Mouse (Mus musculus): ENCODE data around the gene Ezh2. TPM values are rescaled to one million over a fixed set of nuclear protein-coding genes. Genes with fewer than 3 reads are reported as not detected.
"Not testable (repeated sequence)": the region's sequence is repeated elsewhere in the genome, so short reads cannot be mapped to it uniquely, and the experiment has no call there.

Ezh2 gene
- polyA plus RNA-seq (2017; shearing (Covaris generic)) = 10 to 100 TPM; 41.2 to 67.6 (median 43.2) TPM

DNA sequence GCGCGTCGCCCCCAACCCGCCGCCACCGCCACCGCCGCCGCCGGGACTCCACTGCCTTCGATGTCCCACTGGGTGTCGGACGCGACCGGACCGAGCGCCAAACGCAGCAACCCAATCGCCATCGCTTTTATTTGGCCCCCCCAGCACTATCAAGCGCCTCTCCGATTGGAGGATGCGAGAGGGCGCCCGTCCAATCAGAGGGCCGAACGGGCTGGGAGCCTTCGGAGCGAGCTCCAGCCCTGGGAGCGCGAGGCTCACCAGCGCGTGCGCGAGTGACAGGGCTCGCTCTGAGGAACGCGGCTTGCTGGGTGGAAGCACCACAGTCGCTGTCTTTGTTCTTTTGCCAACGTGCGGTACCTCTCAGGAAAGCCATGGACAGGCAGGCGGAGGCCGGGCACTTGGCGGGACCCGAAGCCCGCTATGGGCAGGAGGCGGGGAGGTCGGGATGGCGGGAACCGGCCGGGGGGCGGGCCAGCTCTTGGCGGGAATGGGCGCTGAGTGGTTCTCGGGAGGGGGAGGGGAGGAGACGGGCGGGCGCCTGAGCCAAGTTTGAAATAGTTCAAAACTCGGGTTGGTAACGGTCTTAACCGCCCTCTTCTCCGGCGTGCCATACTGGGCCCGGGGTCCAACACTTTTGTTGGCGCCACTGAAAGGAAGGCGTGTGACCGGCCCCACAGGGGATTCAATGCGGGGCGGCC lies at the start of gene Ezh2:
Gene Ezh2 (minus strand): TSS at position 416 of the 698 bp plus-strand sequence.
- peak; percentile 93 for ATAC-seq

DNA sequence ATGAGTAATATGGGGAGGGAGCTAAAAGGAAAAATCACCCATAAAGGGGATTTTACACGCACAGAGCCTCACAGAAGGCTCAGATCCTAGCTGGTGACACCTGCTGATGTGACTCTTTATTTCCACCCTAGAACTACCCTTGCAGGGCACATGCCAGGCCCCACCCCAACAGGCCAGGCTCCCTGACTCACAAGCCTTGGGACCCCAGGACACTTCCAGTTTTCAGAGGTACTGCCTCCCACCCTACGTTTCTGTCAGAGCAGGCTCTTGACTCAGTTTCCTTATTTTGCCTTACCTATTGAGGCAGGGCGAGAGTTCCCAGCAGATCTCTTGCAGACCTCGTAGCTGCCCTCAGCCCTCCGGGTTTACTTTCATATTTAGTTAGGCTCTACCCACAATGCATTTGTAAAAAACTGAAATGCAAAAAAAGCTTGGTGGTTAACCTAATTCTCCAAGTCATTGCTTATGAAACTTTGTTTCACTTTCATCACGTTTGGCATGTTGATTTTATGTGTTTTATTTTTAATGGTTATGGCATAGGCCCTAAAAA lies 41.5 kb upstream of the Ezh2 start:
- peak; percentile 92 for ATAC-seq

DNA sequence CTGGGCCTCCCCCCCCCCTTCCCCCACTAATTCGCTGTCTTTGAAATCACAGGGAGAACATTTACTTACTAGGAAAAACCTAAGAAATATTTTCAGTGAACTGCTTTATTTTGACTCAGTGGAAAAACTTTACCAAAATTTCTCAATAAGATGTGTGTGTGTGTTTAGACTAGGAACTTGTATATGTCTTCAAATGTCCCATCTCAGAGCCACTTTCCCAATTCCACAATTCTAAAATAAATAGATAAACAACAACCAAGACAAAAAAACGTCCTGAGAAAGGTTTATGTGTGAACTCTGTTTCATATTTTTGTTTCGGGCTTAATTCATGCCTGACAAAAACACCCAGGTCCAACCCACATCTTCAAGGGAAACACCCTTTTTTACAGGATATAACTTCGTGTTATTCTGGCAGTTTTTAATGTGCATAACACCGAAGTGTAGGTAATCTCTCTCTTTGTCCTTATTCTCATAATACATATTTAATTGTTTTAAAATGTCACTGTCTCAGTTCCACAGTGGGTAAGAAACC lies 40.9 kb upstream of the Ezh2 start:
- ATAC-seq = peak; percentile 49

DNA sequence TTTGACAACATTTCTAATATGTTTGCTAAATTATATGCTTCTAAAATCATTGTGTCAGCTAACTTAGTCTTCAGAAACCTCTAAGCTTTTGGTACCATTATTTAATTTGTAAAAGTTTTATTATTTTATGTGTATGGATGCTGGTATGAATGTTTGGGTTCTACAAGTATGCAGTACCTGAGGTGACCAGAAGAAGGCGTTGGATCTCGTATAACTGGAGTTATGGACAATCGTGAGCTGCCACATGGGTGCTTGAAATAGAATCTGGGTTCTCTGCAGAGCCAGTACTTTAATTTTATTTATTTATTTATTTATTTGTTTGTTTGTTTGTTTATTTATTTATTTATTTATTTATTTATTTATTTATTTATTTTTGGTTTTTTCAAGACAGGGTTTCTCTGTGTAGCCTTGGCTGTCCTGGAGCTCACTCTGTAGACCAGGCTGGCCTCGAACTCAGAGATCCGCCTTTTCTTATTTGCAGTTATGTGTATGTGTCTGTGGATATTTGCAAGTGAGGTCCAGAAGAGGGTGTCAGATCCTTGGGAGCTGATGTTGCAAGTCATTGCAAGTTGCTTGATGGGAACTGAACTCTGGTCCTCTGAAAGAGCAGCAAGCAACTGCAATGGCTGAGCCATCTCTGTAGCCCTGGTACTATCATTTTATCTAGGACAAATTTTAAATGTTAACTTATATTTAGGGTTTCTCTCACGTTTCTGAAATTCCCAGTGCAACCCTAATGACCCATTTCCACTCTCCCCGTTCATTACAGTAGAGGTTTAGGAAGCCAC lies 40.3 kb upstream of the Ezh2 start:
- no peak for ATAC-seq

DNA sequence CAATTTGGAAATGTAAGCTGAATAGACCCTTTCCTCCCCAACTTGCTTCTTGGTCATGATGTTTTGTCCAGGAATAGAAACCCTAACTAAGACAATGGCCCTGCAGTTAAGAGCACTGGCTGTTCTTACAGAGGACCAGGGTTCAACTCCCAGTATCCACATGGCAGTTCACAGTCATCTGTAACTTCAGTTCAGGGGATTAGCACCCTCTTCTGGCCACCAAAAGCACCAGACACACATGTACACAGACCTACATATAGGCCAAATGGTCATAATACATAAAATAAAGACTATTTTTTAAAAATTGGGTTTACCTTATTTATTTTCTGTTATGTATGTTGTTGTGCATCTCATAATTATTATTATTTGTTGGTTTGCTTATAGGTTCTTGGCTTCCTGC lies 38.3 kb upstream of the Ezh2 start:
- no peak for ATAC-seq

DNA sequence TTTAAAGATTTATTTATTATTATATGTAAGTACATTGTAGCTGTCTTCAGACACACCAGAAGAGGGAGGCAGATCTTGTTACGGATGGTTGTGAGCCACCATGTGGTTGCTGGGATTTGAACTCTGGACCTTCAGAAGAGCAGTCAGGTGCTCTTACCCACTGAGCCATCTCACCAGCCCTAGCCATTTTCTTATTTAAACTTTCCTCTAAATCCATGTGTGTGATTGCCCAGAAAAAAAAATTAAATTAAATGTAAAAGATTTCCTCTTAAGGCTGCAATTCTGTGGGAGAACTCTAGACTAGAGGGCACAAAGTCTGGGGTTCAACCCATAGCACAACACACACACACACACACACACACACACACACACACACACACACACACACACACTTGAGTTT lies 34.9 kb upstream of the Ezh2 start:
- ATAC-seq = not testable (repeated sequence)

DNA sequence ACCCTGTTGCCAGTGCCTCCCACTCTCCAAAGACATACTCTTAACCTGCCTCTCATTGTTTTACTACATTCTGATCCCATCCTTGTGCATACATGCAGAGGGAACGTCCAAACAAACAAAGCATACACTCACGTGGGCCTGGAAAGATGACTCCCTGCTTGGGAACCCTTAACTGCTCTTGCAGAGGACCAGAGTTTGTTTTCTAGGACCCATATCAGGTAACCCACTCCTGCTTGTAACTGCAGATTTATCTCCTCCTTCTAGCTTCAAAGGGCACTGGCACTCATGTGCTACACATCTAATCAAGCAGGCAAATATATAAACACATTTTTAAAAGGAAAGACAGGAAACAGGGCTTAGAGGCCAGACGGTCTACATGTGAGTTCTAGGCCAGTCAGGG lies 32.8 kb upstream of the Ezh2 start:
- no peak for ATAC-seq

DNA sequence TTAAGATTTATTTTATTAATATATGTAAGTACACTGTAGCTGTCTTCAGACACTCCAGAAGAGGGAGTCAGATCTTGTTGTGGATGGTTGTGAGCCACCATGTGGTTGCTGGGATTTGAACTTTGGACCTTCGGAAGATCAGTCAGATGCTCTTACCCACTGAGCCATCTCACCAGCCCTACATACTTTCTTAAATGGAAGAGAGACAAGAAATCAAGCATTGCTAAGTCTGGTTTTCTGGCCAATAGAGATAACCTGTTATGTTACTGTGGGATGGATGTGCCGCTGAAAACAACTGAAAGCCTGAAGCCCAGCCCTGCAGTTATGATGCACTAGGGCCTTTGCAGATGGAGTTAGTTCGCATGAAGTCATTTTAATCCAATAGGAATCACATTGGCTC lies 31.8 kb upstream of the Ezh2 start:
- ATAC-seq = not testable (repeated sequence)

DNA sequence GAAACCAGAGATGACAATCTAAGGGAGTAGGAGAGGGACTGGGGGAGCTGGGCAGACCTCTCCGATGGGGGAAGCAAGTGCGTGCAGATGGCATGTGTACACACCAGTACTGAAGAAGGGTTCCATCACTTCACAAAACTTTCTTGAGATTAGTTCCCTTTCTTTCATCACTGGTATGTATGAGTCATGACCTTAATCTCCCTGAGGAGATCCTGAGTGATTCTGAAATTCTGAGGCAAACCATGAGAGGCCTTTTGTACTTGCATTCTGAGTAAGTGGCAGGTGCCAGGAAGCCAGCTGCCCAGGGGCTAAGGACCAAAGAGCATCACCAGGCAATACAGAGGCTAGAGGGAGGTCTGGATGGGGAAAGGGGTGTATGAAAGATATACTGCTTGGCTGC lies 25.9 kb upstream of the Ezh2 start:
- ATAC-seq = peak; percentile 84

DNA sequence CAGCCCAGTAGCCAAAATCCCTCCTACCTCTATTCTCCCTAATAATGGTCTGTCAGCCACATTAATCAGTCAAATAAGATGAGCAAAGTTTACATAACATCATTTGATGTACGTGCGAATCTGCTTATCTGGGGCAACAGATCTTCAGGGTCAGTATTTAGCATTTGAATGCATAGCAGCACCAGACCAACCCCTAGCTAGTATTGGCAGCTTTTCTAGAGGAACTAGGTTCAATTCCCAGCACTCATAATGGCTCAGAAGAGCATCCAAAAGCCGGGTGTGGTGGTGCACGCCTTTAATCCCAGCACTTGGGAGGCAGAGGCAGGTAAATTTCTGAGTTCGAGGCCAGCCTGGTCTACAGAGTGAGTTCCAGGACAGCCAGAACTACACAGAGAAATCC lies 13.2 kb upstream of the Ezh2 start:
- not testable (repeated sequence) for ATAC-seq

DNA sequence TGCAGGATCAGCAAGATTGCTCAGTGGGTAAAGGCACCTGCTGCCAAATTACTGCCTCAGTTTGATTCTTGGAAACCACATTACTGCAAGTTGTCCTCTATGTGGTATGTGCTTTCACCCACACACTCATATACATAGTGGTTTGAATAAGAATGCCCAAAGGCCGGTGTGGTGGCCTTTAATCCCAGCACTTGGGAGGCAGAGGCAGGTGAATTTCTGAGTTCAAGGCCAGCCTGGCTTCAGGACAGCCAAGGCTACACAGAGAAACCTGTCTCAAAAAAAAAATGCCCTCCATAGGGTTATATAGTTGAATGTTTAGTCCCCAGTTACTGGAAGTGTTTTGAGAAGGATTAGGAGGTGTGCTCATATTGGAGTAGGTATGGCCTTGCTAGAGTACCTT lies 6.8 kb upstream of the Ezh2 start:
- ATAC-seq = no peak

DNA sequence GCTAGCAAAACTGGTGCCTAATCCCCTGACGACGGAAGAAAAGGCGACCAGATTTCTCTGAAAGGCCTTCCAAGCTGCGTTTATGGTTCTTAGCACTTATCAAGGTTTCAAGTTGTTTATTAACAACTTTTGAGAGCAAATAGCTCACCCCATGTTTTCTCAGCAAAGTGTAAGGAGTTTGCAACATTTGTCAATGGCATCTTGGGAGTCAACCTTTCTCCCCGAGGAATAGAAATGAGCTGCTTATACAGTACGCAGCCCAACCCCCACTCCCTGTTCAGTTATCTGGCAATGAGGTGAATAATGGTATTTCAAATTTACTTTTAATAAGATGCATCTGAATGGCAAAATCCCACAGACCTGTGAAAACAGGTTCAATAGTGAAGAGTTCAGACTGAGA lies 555 bp upstream of the Ezh2 start:
- ATAC-seq = no peak

DNA sequence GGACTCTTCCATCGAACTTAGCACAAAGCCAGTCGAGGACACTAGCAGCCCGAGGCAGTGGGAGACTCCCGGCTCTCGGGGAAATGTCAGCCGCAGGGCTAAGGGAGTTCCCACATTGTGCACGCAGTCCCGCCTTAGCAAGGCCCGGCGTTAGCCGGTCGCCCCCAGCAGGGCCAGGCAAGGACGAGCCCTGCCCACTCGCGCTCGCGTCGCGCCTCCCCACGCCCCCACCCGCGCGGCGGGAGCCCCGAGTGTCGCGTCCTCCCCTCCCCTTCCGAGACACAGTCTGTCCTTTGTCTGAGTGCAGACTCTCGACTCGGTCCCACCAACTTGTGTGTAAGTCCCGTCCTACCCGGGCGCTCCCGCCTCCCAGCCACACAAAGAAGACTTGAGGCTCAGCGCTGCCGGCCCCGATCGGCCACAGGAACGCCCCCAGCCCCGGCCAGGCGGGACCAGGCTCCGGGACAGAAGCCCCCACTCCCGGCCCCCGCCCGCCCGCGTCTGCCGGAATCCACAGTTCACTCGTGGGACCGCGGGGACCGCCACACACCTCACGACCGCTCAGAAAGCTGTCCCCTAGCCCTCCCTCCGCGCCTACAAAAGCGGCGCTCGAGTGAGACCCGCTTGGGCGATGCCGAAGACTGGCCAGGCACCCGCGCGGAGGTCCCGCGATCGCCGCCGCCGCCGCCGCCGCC lies 853 bp downstream of the Ezh2 start:
- ATAC-seq = peak; percentile 29

DNA sequence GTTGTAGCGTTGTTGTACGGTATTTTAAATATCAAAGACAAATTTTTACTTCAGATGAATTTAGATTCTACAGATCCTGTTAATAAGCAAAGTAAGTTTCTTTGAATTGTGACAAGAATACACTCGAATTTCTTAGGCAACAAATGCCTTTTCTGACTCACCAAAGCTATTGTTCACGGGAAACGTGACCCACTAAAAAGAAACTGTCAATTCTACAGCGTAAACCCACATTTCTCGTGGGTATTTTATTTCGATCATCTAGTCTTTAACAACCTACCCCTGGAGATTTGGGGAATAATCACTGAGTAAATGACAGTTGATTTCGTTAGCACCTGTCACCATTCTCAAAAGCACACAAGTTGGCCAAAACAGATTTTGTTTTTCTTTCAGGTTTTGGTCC lies 1.6 kb downstream of the Ezh2 start:
- ATAC-seq = no peak

DNA sequence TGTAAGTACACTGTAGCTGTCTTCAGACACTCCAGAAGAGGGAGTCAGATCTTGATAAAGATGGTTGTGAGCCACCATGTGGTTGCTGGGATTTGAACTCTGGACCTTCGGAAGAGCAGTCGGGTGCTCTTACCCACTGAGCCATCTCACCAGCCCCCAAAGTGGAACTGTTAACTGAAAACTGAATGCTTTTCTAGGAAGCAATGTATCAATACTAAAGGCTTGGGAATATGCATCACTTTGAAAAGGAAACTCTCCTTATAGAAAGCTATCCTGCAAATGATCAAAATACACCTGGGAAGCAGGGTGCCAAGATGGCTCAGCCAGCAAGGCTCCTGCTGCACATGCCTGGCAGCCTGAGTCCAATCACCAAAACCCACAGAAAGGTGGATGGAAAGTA lies 7.8 kb downstream of the Ezh2 start:
- not testable (repeated sequence) for ATAC-seq

DNA sequence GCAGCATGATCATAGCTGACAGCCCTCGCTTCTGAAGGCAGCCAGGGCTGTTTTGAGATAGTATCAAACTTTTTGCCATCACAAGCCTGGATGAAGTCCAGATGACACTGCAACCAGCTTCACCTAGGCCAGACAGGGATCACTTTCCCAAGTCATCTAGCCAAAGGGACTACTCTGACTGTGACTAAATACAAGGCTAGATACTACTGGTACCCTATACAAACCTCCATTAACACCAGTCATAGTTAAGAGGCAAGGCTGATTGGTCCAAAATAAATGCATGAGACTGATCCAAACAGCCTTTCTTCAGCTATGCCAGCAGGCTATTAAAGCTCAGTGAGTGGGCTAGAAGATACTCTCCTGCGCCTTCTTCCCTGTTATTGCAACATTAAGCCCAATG lies 22.3 kb downstream of the Ezh2 start:
- no peak for ATAC-seq

DNA sequence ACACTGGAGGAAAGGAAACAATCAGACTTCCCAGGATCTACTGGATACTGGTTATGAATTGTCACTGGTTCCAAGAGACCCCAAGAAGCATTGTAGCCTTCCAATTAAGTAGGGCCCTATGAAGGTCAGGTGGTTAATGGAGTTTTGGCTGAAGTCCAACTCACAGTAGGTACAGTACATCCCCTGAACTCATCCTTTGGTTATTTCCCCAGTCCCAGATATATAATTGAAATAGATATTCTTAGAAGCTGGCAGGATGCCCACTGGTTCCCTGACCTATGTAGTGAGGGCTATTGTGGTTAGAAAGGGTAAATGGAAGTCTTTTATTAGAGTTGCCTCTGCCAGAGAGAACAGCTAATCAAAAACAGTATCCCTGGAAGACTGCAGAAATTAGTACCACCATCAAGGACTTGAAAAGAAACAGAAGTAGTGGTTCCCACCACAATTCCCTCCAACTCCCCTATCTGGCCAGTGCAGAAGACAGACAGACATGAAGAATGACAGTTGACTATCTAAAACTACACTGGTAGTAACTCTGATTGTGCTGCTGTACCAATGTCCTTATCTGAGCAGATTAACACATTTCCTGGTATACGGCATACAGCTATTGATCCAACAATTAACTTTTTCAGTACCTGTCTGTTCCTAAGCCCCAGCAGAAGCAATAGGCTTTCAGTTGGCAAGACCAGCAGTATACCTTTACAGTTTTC lies 29.7 kb downstream of the Ezh2 start:
- no peak for ATAC-seq

DNA sequence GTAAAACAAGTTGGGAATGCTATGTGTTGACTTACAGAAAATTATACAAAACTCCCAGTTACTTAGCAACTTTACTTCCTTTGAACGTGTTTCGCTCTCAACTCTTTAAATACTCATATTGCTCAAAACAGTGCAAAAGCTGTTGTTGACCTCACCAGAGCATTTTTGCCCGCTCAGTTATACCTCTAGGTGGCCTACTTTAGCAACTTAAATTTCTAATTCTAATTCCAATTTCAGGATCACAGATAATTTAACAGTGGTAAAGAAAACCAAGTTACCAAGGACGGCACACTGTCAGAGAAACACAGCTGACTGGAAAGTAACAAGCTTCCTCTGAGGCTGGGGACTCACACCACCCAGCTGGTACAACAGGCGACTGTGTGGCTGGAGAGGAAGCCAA lies 33.7 kb downstream of the Ezh2 start:
- peak; percentile 36 for ATAC-seq

DNA sequence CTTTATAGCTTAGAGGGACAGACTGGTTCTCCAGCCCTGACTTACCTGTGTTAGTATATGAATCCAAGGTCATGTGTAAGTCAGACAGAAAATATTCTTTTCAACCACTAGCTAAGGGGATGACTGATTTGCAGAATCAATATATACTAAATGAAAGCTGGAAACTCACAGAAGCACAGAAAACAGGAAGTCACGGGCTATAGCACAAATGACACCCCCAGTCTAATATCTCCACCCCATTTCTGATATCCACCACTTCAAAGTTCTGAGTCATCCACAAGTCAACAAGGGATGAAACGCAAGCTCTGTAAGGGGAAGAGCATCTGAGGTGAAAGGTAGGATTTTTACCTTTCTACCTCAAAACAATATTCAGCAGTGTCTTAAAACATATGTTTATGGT lies 34.3 kb downstream of the Ezh2 start:
- peak; percentile 80 for ATAC-seq

DNA sequence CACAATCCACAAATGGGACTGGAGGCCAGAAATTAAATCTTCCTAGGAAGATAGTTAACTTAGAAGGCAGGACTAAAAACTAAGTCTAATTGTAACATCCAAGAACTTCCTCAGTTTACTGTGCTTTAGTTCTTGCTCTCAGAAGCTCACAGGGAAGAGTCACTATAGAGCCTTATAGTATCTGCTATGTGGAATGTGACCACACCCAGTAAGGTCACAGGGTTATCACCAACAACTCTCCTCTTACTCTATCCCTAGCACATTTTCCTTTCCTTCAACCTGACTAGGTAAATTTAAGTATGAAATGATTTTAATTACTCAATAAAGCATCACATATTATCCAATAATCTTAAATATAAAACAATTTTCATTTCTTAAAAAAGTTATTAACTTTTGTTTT lies 34.7 kb downstream of the Ezh2 start:
- no peak for ATAC-seq

DNA sequence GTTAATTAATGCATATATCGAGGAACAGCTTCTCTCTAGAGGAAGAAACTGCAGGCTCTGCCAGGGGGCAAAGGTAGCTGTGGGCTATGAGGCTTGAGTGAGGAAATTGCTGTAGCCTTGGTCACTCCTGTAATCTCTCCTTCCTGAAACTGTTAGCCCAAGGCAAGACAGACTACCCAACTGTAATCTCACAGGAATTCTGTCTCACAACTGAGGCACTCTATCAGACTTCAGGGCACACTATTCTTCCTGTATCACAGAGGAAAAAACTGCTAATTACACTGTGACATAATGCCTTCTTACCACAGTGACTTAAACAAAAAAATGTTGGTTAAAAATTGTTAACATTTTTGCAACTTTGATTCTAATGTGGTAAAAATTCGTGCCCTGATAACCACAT lies 35.9 kb downstream of the Ezh2 start:
- ATAC-seq = no peak

DNA sequence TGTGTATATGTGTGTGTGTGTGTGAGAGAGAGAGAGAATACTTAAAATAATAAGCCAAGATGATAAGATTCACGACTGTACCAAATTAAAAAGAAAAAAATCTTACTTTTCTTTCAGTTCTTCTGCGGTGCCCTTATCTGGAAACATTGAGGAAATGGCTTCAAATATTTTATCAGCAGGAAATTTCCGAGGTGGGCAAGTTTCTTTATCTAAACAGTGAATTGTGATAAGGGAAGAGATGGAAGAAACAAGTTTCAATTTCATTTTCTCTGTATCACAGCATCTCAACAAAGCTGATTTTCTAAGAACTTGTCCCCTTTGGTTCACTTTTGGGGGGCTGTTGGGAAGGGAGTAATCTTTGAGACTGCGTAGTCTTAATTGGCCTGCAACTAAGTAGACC lies 42.9 kb downstream of the Ezh2 start:
- no peak for ATAC-seq
